18 mouse cellular contexts compared by ENCODE assay signal in genomic region chr4:32479231-32479630, GRCm38 (mm10).
A peak's percentile ranks its signal among the peaks of the same experiment; 100 is the strongest.
DNase-seq lines count a peak whose midpoint lies in the region; ATAC-seq and TF ChIP-seq lines count a peak whose summit lies in the region.
"Had no signal": no experiment of that assay in that cellular context is flagged by ENCODE, and none has a peak within 500 bp of the region (broad histone marks: within the 10 kb centered on the region; RNA-seq: fewer than 3 reads in every experiment).

No protein-coding gene starts in this region.

- intact Hi-C loops in heart, postnatal 10 days (cut with DNase I): no loop called here

- peak overlapping the region; percentile 22; the same call in 1 of the 2 replicates for H3K4me3 ChIP-seq in testis, adult 2 months (ENCODE audit: control insufficient read depth, low read depth, low read length)
- no peak overlapping the region for H3K4me3 ChIP-seq in hindbrain, embryonic 13.5 days
- H3K4me3 ChIP-seq: gastrocnemius, adult 2 months; heart, embryonic 12.5 days; lung, embryonic 15.5 days had no signal

- 13% methylated on average over 3 of the region's 3 CpGs for WGBS in hindbrain, embryonic 13.5 days

- ATAC-seq in hindbrain, embryonic 13.5 days (ENCODE audit: low FRiP score): no peak

- H3K9me3 ChIP-seq in hindbrain, embryonic 13.5 days: no peaks in the 10 kb centered on the region
- H3K9me3 ChIP-seq: lung, embryonic 15.5 days had no signal

- H3K4me2 ChIP-seq in hindbrain, embryonic 13.5 days: no peak overlapping the region
- H3K4me2 ChIP-seq: heart, embryonic 12.5 days; lung, embryonic 15.5 days had no signal

- DNase-seq in heart, adult 11 months: peak; percentile 7
- DNase-seq in heart, postnatal 10 days: no peak
- no peak for DNase-seq in testis, postnatal 14 days (ENCODE audit: low spot score)
- DNase-seq in thymus, postnatal 10 days (ENCODE audit: low spot score in 2 of 2): no peak
- no peak for DNase-seq in gastrocnemius, postnatal 10 days
- DNase-seq: adrenal gland, adult 8-10 months; B cell, adult 2 months; cerebellum, adult 9-11 months; gastrocnemius, adult 2 months; heart, postnatal 36 days; kidney, adult 8-10 months; kidney, postnatal 14 days; lung, postnatal 4 days had no signal

- no peak overlapping the region for H3K9ac ChIP-seq in hindbrain, embryonic 13.5 days
- H3K9ac ChIP-seq: heart, embryonic 12.5 days; liver, embryonic 14.5 days; lung, embryonic 15.5 days had no signal

- TF ChIP-seq POLR2A in testis, adult 2 months (IDR thresholded peaks at IDR 0.05; ENCODE audit: control insufficient read depth, low read depth, low read length): no peak

- H3K36me3 ChIP-seq in testis, adult 2 months (ENCODE audit: control insufficient read depth, insufficient read depth, low read length): no peaks in the 10 kb centered on the region
- no peaks in the 10 kb centered on the region for H3K36me3 ChIP-seq in hindbrain, embryonic 13.5 days
- H3K36me3 ChIP-seq: heart, embryonic 12.5 days; lung, embryonic 15.5 days had no signal

- no peak for TF ChIP-seq CTCF in testis, adult 2 months (IDR thresholded peaks at IDR 0.05; ENCODE audit: control insufficient read depth, insufficient read depth, insufficient replicate concordance, low read depth, low read length)

- H3K27me3 ChIP-seq in testis, adult 2 months (ENCODE audit: control insufficient read depth, insufficient read depth, low read length): no peaks in the 10 kb centered on the region
- no peaks in the 10 kb centered on the region for H3K27me3 ChIP-seq in hindbrain, embryonic 13.5 days
- H3K27me3 ChIP-seq: heart, embryonic 12.5 days; lung, embryonic 15.5 days had no signal

- no peaks in the 10 kb centered on the region for H3K4me1 ChIP-seq in testis, adult 2 months (ENCODE audit: control insufficient read depth, insufficient read depth, low read length)
- H3K4me1 ChIP-seq in hindbrain, embryonic 13.5 days (replicated peaks): peaks cover 66% of the 10 kb centered on the region

- H3K27ac ChIP-seq in testis, adult 2 months (ENCODE audit: control insufficient read depth, insufficient read depth, low read depth, low read length): no peak overlapping the region
- peak overlapping the region; percentile 89; the same call in 1 of the 2 replicates for H3K27ac ChIP-seq in hindbrain, embryonic 13.5 days
- H3K27ac ChIP-seq: gastrocnemius, adult 2 months; liver, embryonic 14.5 days; lung, embryonic 15.5 days had no signal
